Mouse (Mus musculus) heart, adult 9 months (tissue): ENCODE data around the gene Tox4.
A peak's percentile ranks its signal among the peaks of the same experiment; 100 is the strongest.

Source experiments
- DNase-seq, 2 experiments: peaks; one replicate each; pipeline ENCODE4 v3.0.0; 2022; ENCODE audit warnings: low spot score in 2 of 2

Gene Tox4

GRCm38 (mm10) chr14:52313931-52314807 is 35.2 kb downstream of the Tox4 start:
- DNase-seq, result peak in 1 of 2 experiments; percentile 9

DNA sequence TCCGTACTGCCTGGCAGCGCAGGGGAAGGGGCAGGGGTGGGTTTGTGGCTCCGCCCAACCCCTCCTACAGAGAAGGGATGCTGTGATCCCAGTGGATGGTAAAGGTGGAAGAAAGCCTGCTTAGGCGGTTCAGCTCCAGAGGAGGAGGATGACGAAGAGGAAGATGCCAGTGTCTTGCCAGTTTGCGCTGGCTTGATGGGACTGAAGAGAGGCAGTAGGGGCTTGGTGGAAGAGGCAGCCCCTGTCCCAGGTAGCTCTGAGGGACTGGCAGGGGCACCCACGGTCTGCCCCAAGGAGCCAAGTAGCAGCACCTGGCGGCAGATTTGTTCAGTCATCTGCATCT is 35.8 kb downstream of the Tox4 start:
- DNase-seq, result no peak

DNA sequence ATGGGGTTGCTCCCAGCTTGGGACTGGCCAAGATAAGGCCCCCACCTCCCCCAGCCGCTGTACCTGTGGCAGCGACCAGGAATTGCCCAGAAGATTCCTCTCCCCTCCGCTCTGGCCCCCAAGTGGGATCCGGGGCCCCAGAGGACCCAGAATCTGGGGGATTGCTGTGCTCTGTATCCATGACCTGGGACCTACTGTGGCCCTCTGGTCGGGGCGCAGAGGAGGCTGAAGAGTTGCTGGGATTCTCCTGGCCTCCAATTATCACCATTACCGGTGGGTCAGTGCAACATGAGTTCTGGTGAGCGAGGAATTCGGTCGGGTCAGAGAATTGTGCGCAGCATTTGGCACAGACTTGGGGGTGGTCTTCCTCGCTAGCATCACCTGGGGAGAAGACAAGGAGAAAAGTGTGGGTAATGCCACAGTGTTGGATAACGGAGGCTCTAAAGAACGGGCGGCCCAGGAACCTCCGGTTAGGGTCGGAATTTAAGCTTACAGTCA is 36.4 kb downstream of the Tox4 start:
- peak in 1 of 2 experiments; percentile 10 for DNase-seq

- peak; percentile 38 to 51 for DNase-seq
Observed at GRCm38 (mm10) chr14:52315792-52316440, 37.0 kb downstream of the Tox4 start.

- peak in 1 of 2 experiments; percentile 9 for DNase-seq
Observed at GRCm38 (mm10) chr14:52316441-52317225, 37.7 kb downstream of the Tox4 start.

- no peak for DNase-seq
Observed at GRCm38 (mm10) chr14:52319361-52319760, 40.4 kb downstream of the Tox4 start.

DNA sequence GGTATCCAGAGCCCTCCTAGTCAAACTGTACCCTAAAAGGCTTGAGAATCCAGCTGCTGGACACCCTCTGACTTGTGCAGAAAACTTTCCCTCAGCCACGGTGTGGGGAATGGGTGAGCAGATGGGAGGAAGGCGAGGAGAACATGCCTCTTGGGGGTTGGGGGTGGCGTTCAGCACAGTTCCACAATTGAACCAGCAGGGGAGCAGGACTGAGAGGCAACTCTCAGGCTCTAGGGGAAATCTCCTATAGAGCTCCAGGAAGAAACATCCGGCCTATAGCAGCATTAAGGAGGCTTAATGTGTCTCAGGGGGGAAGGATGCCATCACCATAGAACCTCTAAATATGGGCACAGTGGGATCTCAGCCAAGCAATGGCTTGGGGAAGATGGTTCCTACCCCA is 46.9 kb downstream of the Tox4 start:
- DNase-seq, result no peak

- no peak for DNase-seq
Observed at GRCm38 (mm10) chr14:52327375-52327901, 48.5 kb downstream of the Tox4 start.

GRCm38 (mm10) chr14:52327910-52328812 is 49.2 kb downstream of the Tox4 start, which contains the start of gene Sall2:
TSS of gene Sall2 (minus strand) at chr14:52328762.
- DNase-seq, result no peak

DNA sequence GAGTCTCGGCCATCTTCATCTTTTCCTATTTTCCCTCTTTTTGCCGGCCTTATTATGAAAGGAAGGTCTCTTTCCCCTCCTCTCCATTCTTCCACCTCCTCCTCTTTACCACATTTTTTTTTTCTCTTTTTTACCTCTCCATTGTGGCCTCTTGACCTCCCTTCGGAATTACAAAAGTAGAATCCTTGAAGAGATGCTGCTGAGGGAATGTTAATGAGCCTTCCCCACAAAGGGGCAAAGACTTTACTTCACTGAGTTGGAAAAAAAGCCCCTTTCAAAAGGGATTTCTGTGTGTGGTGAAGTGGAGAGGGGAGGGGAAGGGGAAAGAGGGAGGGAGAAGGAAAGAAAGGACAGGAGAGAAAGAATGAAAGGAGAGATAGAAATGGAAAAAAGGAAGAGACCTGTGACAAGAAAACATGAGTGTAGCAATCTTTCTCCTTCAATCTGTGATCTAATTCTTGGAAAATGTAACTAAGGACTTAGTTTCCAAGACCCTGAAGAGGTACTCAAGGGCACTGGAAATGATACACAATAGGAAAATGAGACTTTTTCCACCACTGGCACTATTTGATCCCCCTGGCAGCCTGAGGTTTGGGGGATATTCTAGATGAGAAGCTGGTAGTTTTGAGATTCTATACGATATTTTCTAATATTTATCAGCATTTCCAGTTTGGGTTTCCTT is 52.3 kb downstream of the Tox4 start:
- DNase-seq, result no peak

GRCm38 (mm10) chr14:52332171-52332570 is 53.2 kb downstream of the Tox4 start:
- DNase-seq, result no peak

- peak; percentile 19 to 63 for DNase-seq
Observed at GRCm38 (mm10) chr14:52338751-52339511, 60.0 kb downstream of the Tox4 start.

GRCm38 (mm10) chr14:52339512-52339852 is 60.5 kb downstream of the Tox4 start:
- DNase-seq, result no peak
